Mouse (Mus musculus): ENCODE results near the gene Slc39a5. TPM values are rescaled to one million over a fixed set of nuclear protein-coding genes. Genes with fewer than 3 reads are reported as not detected.

The Slc39a5 gene
- polyA plus RNA-seq, 1 experiment from 2014 or later, result not detected

DNA sequence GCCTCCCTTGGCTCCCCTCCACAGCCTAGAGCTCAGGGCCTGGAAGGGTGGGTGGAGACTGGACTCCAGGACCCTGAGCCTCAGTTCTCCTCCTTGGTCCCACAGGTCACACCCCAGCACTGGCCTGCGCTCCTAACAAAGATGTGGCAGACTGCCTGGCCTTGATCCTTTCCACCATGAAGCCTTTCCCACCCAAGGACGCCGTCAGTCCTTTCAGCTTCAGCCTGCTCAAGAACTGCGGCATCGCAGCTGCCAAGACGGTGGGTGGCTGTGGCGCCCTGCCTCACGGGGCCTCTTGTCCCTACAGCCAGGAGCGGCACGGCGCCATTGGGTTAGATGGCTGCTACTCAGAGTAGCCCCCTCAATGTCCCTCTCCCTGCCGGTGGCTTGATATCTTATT is 10.7 kb downstream of the Slc39a5 start:
- ATAC-seq (replicated peaks; ENCODE audit: low FRiP score) (no peak), DNase-seq (ENCODE audit: low spot score) (no peak)
- H3K9ac ChIP-seq (ENCODE audit: low read length), result no peak overlapping the region
- 96% methylated on average over 12 of the region's 12 CpGs for WGBS
- H3K36me3 ChIP-seq (ENCODE audit: control insufficient read depth, insufficient read depth, low read length), result peaks cover 23% of the 10 kb centered on the region
- no peaks in the 10 kb centered on the region for H3K4me1 ChIP-seq (replicated peaks; ENCODE audit: control insufficient read depth, insufficient read depth, low read length)
- H3K4me3 ChIP-seq (ENCODE audit: low read depth, low read length), result no peak overlapping the region
- no peaks in the 10 kb centered on the region for H3K27me3 ChIP-seq (ENCODE audit: control insufficient read depth, insufficient read depth, low read length)
- H3K27ac ChIP-seq (ENCODE audit: low read depth, low read length), result no peak overlapping the region
- no peaks in the 10 kb centered on the region for H3K9me3 ChIP-seq (ENCODE audit: control insufficient read depth, low read length)
- no peak overlapping the region for H3K4me2 ChIP-seq (ENCODE audit: low read depth, low read length, severe bottlenecking)

- no peak for DNase-seq (ENCODE audit: low spot score)
- no peak for ATAC-seq (replicated peaks; ENCODE audit: low FRiP score)
- Histone ChIP-seq H3K36me3 (ENCODE audit: control insufficient read depth, insufficient read depth, low read length) (peaks cover 27% of the 10 kb centered on the region), H3K9me3 (ENCODE audit: control insufficient read depth, low read length) (no peaks in the 10 kb centered on the region), H3K4me3 (ENCODE audit: low read depth, low read length) (no peak overlapping the region), H3K27me3 (ENCODE audit: control insufficient read depth, insufficient read depth, low read length) (no peaks in the 10 kb centered on the region), H3K4me1 (replicated peaks; ENCODE audit: control insufficient read depth, insufficient read depth, low read length) (no peaks in the 10 kb centered on the region), H3K9ac (ENCODE audit: low read length) (no peak overlapping the region), H3K27ac (ENCODE audit: low read depth, low read length) (no peak overlapping the region), H3K4me2 (ENCODE audit: low read depth, low read length, severe bottlenecking) (no peak overlapping the region)
- WGBS, result 96% methylated on average over 6 of the region's 6 CpGs
Measured at GRCm38 (mm10) chr10:128389570-128389969, 11.5 kb downstream of the Slc39a5 start.

DNA sequence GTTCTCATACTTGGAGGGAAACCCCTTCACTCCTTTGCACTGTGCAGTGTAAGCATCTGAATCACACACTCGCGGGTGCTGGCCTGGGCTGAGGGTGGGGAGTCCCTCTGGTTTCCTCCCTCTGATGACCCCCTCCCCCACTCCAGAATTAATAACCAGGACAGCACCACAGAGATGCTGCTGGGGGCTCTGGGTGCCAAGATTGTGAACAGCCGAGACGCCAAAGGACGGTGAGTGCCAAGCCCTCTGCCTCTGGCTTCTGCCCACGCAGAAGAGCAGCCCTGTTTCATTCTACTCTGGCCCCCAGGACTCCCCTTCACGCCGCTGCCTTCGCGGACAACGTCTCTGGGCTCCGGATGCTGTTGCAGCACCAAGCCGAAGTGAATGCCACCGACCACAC is 12.1 kb downstream of the Slc39a5 start:
- peaks cover 28% of the 10 kb centered on the region for H3K36me3 ChIP-seq (ENCODE audit: control insufficient read depth, insufficient read depth, low read length)
- DNase-seq (ENCODE audit: low spot score) (no peak), ATAC-seq (replicated peaks; ENCODE audit: low FRiP score) (no peak)
- no peaks in the 10 kb centered on the region for H3K4me1 ChIP-seq (replicated peaks; ENCODE audit: control insufficient read depth, insufficient read depth, low read length)
- 91% methylated on average over 14 of the region's 14 CpGs for WGBS
- no peaks in the 10 kb centered on the region for H3K9me3 ChIP-seq (ENCODE audit: control insufficient read depth, low read length)
- H3K9ac ChIP-seq (ENCODE audit: low read length), result no peak overlapping the region
- H3K4me2 ChIP-seq (ENCODE audit: low read depth, low read length, severe bottlenecking), result no peak overlapping the region
- H3K27me3 ChIP-seq (ENCODE audit: control insufficient read depth, insufficient read depth, low read length), result no peaks in the 10 kb centered on the region
- H3K27ac ChIP-seq (ENCODE audit: low read depth, low read length), result no peak overlapping the region
- no peak overlapping the region for H3K4me3 ChIP-seq (ENCODE audit: low read depth, low read length)

DNA sequence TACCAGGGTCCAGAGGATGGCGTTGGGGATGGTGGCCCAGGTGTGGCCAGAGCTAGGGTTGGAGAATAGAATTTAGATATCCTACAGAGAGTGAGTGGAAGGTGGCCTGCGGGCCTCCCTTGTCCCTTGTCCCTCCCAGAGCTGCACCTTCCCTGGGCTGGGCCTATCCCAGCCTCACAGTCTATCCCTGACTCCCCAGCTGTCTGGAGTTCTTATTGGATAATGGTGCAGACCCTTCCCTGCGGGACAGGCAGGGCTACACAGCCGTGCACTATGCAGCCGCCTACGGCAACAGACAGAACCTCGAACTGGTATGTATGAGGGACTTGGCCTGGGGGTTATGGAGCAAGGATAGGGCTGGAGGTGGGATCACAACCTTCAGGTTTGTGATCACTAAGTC is 15.1 kb downstream of the Slc39a5 start:
- ATAC-seq (replicated peaks; ENCODE audit: low FRiP score), result no peak
- H3K4me3 ChIP-seq (ENCODE audit: low read depth, low read length), result no peak overlapping the region
- WGBS, result 90% methylated on average over 7 of the region's 7 CpGs
- no peaks in the 10 kb centered on the region for H3K4me1 ChIP-seq (replicated peaks; ENCODE audit: control insufficient read depth, insufficient read depth, low read length)
- no peaks in the 10 kb centered on the region for H3K9me3 ChIP-seq (ENCODE audit: control insufficient read depth, low read length)
- peaks cover 44% of the 10 kb centered on the region for H3K36me3 ChIP-seq (ENCODE audit: control insufficient read depth, insufficient read depth, low read length)
- no peak overlapping the region for H3K27ac ChIP-seq (ENCODE audit: low read depth, low read length)
- DNase-seq (ENCODE audit: low spot score), result no peak
- H3K27me3 ChIP-seq (ENCODE audit: control insufficient read depth, insufficient read depth, low read length), result no peaks in the 10 kb centered on the region
- no peak overlapping the region for H3K9ac ChIP-seq (ENCODE audit: low read length)
- H3K4me2 ChIP-seq (ENCODE audit: low read depth, low read length, severe bottlenecking), result no peak overlapping the region

DNA sequence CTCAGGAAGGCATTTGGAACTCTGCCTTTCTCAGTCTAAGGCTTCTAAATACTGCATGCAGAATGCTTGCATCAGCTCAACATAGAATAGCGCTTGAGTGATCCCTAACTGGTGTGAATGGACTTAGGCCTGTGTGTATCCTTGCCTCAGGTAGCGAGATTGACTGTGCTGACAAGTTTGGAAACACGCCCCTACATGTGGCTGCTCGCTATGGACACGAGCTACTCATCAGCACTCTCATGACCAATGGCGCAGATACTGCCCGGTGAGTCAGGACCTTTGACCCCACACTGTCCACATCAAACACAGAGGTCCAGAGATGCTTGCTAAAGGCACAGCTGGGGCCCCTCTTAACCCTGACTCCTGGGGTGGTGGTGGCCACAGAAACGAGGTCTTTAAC is 18.5 kb downstream of the Slc39a5 start:
- Histone ChIP-seq H3K9me3 (ENCODE audit: control insufficient read depth, low read length) (no peaks in the 10 kb centered on the region), H3K4me3 (ENCODE audit: low read depth, low read length) (no peak overlapping the region), H3K4me1 (replicated peaks; ENCODE audit: control insufficient read depth, insufficient read depth, low read length) (peaks cover 10% of the 10 kb centered on the region; the same call in 1 of the 2 replicates), H3K36me3 (ENCODE audit: control insufficient read depth, insufficient read depth, low read length) (peaks cover 29% of the 10 kb centered on the region), H3K27me3 (ENCODE audit: control insufficient read depth, insufficient read depth, low read length) (no peaks in the 10 kb centered on the region), H3K4me2 (ENCODE audit: low read depth, low read length, severe bottlenecking) (no peak overlapping the region), H3K27ac (ENCODE audit: low read depth, low read length) (no peak overlapping the region), H3K9ac (ENCODE audit: low read length) (no peak overlapping the region)
- ATAC-seq (replicated peaks; ENCODE audit: low FRiP score) (no peak), DNase-seq (ENCODE audit: low spot score) (no peak)
- 93% methylated on average over 8 of the region's 8 CpGs for WGBS

GRCm38 (mm10) chr10:128380565-128380964 is 20.5 kb downstream of the Slc39a5 start:
- Histone ChIP-seq H3K9me3 (ENCODE audit: control insufficient read depth, low read length) (no peaks in the 10 kb centered on the region), H3K4me1 (replicated peaks; ENCODE audit: control insufficient read depth, insufficient read depth, low read length) (peaks cover 12% of the 10 kb centered on the region; the same call in 1 of the 2 replicates), H3K4me2 (ENCODE audit: low read depth, low read length, severe bottlenecking) (no peak overlapping the region), H3K4me3 (ENCODE audit: low read depth, low read length) (no peak overlapping the region), H3K9ac (ENCODE audit: low read length) (no peak overlapping the region), H3K27me3 (ENCODE audit: control insufficient read depth, insufficient read depth, low read length) (no peaks in the 10 kb centered on the region), H3K27ac (ENCODE audit: low read depth, low read length) (no peak overlapping the region), H3K36me3 (ENCODE audit: control insufficient read depth, insufficient read depth, low read length) (peaks cover 23% of the 10 kb centered on the region)
- no peak for ATAC-seq (replicated peaks; ENCODE audit: low FRiP score)
- no peak for DNase-seq (ENCODE audit: low spot score)
- 90% methylated on average over 5 of the region's 5 CpGs for WGBS

DNA sequence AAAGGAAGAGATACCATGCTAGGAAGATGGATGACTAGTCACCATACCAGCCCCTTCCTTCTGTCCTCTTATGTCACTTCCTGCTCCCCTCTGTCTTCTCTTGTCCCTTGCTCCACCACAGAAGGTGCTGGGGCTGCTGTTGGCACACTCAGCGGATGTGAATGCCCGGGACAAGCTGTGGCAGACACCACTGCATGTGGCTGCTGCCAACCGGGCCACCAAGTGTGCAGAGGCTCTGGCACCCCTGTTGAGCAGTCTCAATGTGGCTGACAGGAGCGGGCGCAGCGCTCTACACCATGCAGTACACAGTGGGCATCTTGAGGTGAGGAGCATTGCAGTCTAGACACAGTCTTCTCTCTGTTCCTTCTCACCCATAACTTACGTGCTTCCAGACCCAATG is 21.8 kb downstream of the Slc39a5 start:
- no peak overlapping the region for H3K4me3 ChIP-seq (ENCODE audit: low read depth, low read length)
- DNase-seq (ENCODE audit: low spot score) (no peak), ATAC-seq (replicated peaks; ENCODE audit: low FRiP score) (no peak)
- H3K9ac ChIP-seq (ENCODE audit: low read length), result no peak overlapping the region
- H3K4me1 ChIP-seq (replicated peaks; ENCODE audit: control insufficient read depth, insufficient read depth, low read length), result peaks cover 12% of the 10 kb centered on the region; the same call in 1 of the 2 replicates
- no peak overlapping the region for H3K27ac ChIP-seq (ENCODE audit: low read depth, low read length)
- no peak overlapping the region for H3K4me2 ChIP-seq (ENCODE audit: low read depth, low read length, severe bottlenecking)
- no peaks in the 10 kb centered on the region for H3K27me3 ChIP-seq (ENCODE audit: control insufficient read depth, insufficient read depth, low read length)
- H3K36me3 ChIP-seq (ENCODE audit: control insufficient read depth, insufficient read depth, low read length), result peaks cover 20% of the 10 kb centered on the region; the same call in 1 of the 2 replicates
- no peaks in the 10 kb centered on the region for H3K9me3 ChIP-seq (ENCODE audit: control insufficient read depth, low read length)
- 98% methylated on average over 7 of the region's 7 CpGs for WGBS

GRCm38 (mm10) chr10:128378462-128378861 is 22.6 kb downstream of the Slc39a5 start:
- ATAC-seq (replicated peaks; ENCODE audit: low FRiP score) (no peak), DNase-seq (ENCODE audit: low spot score) (no peak)
- Histone ChIP-seq H3K27me3 (ENCODE audit: control insufficient read depth, insufficient read depth, low read length) (no peaks in the 10 kb centered on the region), H3K9ac (ENCODE audit: low read length) (peak overlapping the region; percentile 92), H3K4me3 (ENCODE audit: low read depth, low read length) (peak overlapping the region; percentile 67), H3K4me1 (replicated peaks; ENCODE audit: control insufficient read depth, insufficient read depth, low read length) (peaks cover 12% of the 10 kb centered on the region; the same call in 1 of the 2 replicates), H3K36me3 (ENCODE audit: control insufficient read depth, insufficient read depth, low read length) (peaks cover 14% of the 10 kb centered on the region; the same call in 1 of the 2 replicates), H3K27ac (ENCODE audit: low read depth, low read length) (no peak overlapping the region), H3K9me3 (ENCODE audit: control insufficient read depth, low read length) (no peaks in the 10 kb centered on the region), H3K4me2 (ENCODE audit: low read depth, low read length, severe bottlenecking) (peak overlapping the region; percentile 79; the same call in 1 of the 2 replicates)
- 83% methylated on average over 3 of the region's 3 CpGs for WGBS

DNA sequence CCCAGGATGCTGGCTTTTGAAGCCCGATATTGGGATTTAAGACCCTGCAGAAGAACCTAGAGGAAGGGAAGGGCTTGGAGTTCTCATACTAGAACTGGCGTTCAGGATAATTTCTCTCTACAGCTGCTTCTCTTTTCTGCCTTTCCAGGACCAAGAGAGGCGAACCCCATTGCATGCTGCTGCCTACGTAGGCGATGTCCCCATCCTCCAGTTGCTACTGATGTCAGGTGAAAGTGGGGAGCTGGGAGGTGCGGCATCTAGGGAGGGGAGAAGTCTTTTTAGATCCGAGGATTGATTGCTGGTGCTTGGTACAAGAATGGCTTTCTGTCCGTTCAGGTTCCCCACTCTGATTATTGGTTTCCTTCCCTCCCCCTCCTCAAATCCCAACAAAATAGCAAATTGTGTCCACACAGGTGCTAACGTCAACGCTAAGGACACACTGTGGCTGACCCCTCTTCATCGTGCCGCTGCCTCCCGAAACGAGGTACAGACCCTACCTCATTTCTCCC is 23.0 kb downstream of the Slc39a5 start:
- no peaks in the 10 kb centered on the region for H3K9me3 ChIP-seq (ENCODE audit: control insufficient read depth, low read length)
- H3K4me3 ChIP-seq (ENCODE audit: low read depth, low read length), result peak overlapping the region; percentile 67
- peak overlapping the region; percentile 79 for H3K4me2 ChIP-seq (ENCODE audit: low read depth, low read length, severe bottlenecking)
- WGBS, result 61% methylated on average over 14 of the region's 14 CpGs
- peaks cover 13% of the 10 kb centered on the region; the same call in 1 of the 2 replicates for H3K36me3 ChIP-seq (ENCODE audit: control insufficient read depth, insufficient read depth, low read length)
- H3K27me3 ChIP-seq (ENCODE audit: control insufficient read depth, insufficient read depth, low read length), result no peaks in the 10 kb centered on the region
- no peak for DNase-seq (ENCODE audit: low spot score)
- peak overlapping the region; percentile 92 for H3K9ac ChIP-seq (ENCODE audit: low read length)
- peak overlapping the region; percentile 76; the same call in 1 of the 2 replicates for H3K27ac ChIP-seq (ENCODE audit: low read depth, low read length)
- no peak for ATAC-seq (replicated peaks; ENCODE audit: low FRiP score)
- peaks cover 12% of the 10 kb centered on the region; the same call in 1 of the 2 replicates for H3K4me1 ChIP-seq (replicated peaks; ENCODE audit: control insufficient read depth, insufficient read depth, low read length)
